Mouse (Mus musculus): ENCODE measurements around the gene Arhgap28. TPM values are rescaled to one million over a fixed set of nuclear protein-coding genes. Genes with fewer than 3 reads are reported as not detected.

The Arhgap28 gene
- total and polyA plus RNA-seq, 2 experiments from 2014 or later = 4.0 to 7.6 TPM

- ATAC-seq (no peak), DNase-seq (ENCODE audit: low spot score) (no peak)
- peak overlapping the region; percentile 57; the same call in 1 of the 2 replicates for H3K27ac ChIP-seq
- TF ChIP-seq CTCF (IDR thresholded peaks at IDR 0.05; ENCODE audit: low read depth) = peak; percentile 25; the same call in 1 of the 2 replicates
- WGBS = 29% methylated on average over 17 of the region's 17 CpGs
- no peaks in the 10 kb centered on the region for H3K36me3 ChIP-seq (ENCODE audit: insufficient read depth, low read length)
- no peaks in the 10 kb centered on the region for H3K9me3 ChIP-seq (ENCODE audit: low read length)
- H3K4me1 ChIP-seq (ENCODE audit: insufficient read depth, low read length) = peaks cover 5% of the 10 kb centered on the region; the same call in 1 of the 2 replicates
- peak overlapping the region; percentile 85 for H3K4me2 ChIP-seq (ENCODE audit: low read depth, low read length)
- H3K4me3 ChIP-seq (ENCODE audit: low read length) = peak overlapping the region; percentile 68
- H3K27me3 ChIP-seq (ENCODE audit: insufficient read depth, low read length) = no peaks in the 10 kb centered on the region
- peak overlapping the region; percentile 56; the same call in 1 of the 2 replicates for H3K9ac ChIP-seq (replicated peaks; ENCODE audit: low read length)
Observed at GRCm38 (mm10) chr17:68002608-68003595, 1.0 kb downstream of the Arhgap28 start.

- H3K9me3 ChIP-seq (ENCODE audit: low read length) = no peaks in the 10 kb centered on the region
Observed at GRCm38 (mm10) chr17:67999801-68000200, 4.1 kb downstream of the Arhgap28 start.

GRCm38 (mm10) chr17:67996769-67997155 lies 7.2 kb downstream of the Arhgap28 start:
- DNase-seq (ENCODE audit: low spot score) = no peak
- ATAC-seq = no peak
- 81% methylated on average over 7 of the region's 7 CpGs for WGBS
- no peaks in the 10 kb centered on the region for H3K9me3 ChIP-seq (ENCODE audit: low read length)
- H3K27ac ChIP-seq = no peak overlapping the region
- no peaks in the 10 kb centered on the region for H3K27me3 ChIP-seq (ENCODE audit: insufficient read depth, low read length)
- TF ChIP-seq CTCF (IDR thresholded peaks at IDR 0.05; ENCODE audit: low read depth) = no peak
- no peaks in the 10 kb centered on the region for H3K4me1 ChIP-seq (ENCODE audit: insufficient read depth, low read length)
- H3K4me2 ChIP-seq (ENCODE audit: low read depth, low read length) = no peak overlapping the region
- no peak overlapping the region for H3K4me3 ChIP-seq (ENCODE audit: low read length)
- no peak overlapping the region for H3K9ac ChIP-seq (replicated peaks; ENCODE audit: low read length)
- no peaks in the 10 kb centered on the region for H3K36me3 ChIP-seq (ENCODE audit: insufficient read depth, low read length)

More at GRCm38 (mm10) chr17:67999801-68000200, 4.1 kb downstream of the Arhgap28 start:
- H3K4me1 ChIP-seq (ENCODE audit: insufficient read depth, low read length) = peaks cover 5% of the 10 kb centered on the region; the same call in 1 of the 2 replicates
- no peak overlapping the region for H3K4me3 ChIP-seq (ENCODE audit: low read length)
- no peak overlapping the region for H3K27ac ChIP-seq
- no peaks in the 10 kb centered on the region for H3K36me3 ChIP-seq (ENCODE audit: insufficient read depth, low read length)
- no peak for TF ChIP-seq CTCF (IDR thresholded peaks at IDR 0.05; ENCODE audit: low read depth)
- no peaks in the 10 kb centered on the region for H3K27me3 ChIP-seq (ENCODE audit: insufficient read depth, low read length)
- DNase-seq (ENCODE audit: low spot score) (no peak), ATAC-seq (no peak)
- 67% methylated on average over 8 of the region's 8 CpGs for WGBS
- H3K4me2 ChIP-seq (ENCODE audit: low read depth, low read length) = no peak overlapping the region
- H3K9ac ChIP-seq (replicated peaks; ENCODE audit: low read length) = no peak overlapping the region

- H3K4me2 ChIP-seq (ENCODE audit: low read depth, low read length) = no peak overlapping the region
- H3K9ac ChIP-seq (replicated peaks; ENCODE audit: low read length) = no peak overlapping the region
- no peaks in the 10 kb centered on the region for H3K4me1 ChIP-seq (ENCODE audit: insufficient read depth, low read length)
- H3K27ac ChIP-seq = no peak overlapping the region
- H3K9me3 ChIP-seq (ENCODE audit: low read length) = no peaks in the 10 kb centered on the region
- no peak for DNase-seq (ENCODE audit: low spot score)
- 25% methylated on average over 14 of the region's 14 CpGs for WGBS
- H3K36me3 ChIP-seq (ENCODE audit: insufficient read depth, low read length) = no peaks in the 10 kb centered on the region
- H3K4me3 ChIP-seq (ENCODE audit: low read length) = no peak overlapping the region
- no peaks in the 10 kb centered on the region for H3K27me3 ChIP-seq (ENCODE audit: insufficient read depth, low read length)
- ATAC-seq = no peak
- TF ChIP-seq CTCF (IDR thresholded peaks at IDR 0.05; ENCODE audit: low read depth) = no peak
Observed at GRCm38 (mm10) chr17:67996097-67996768, 7.7 kb downstream of the Arhgap28 start.

- ATAC-seq = no peak
- 91% methylated on average over 2 of the region's 2 CpGs for WGBS
- no peak overlapping the region for H3K4me2 ChIP-seq (ENCODE audit: low read depth, low read length)
- no peaks in the 10 kb centered on the region for H3K4me1 ChIP-seq (ENCODE audit: insufficient read depth, low read length)
- H3K27me3 ChIP-seq (ENCODE audit: insufficient read depth, low read length) = no peaks in the 10 kb centered on the region
- DNase-seq (ENCODE audit: low spot score) = no peak
- H3K27ac ChIP-seq = no peak overlapping the region
- H3K4me3 ChIP-seq (ENCODE audit: low read length) = no peak overlapping the region
- no peak for TF ChIP-seq CTCF (IDR thresholded peaks at IDR 0.05; ENCODE audit: low read depth)
- no peaks in the 10 kb centered on the region for H3K9me3 ChIP-seq (ENCODE audit: low read length)
- H3K36me3 ChIP-seq (ENCODE audit: insufficient read depth, low read length) = no peaks in the 10 kb centered on the region
- no peak overlapping the region for H3K9ac ChIP-seq (replicated peaks; ENCODE audit: low read length)
Observed at GRCm38 (mm10) chr17:67995277-67995819, 8.6 kb downstream of the Arhgap28 start.

- Histone ChIP-seq H3K9me3 (ENCODE audit: low read length) (no peaks in the 10 kb centered on the region), H3K9ac (replicated peaks; ENCODE audit: low read length) (no peak overlapping the region), H3K4me1 (ENCODE audit: insufficient read depth, low read length) (no peaks in the 10 kb centered on the region), H3K4me2 (ENCODE audit: low read depth, low read length) (no peak overlapping the region), H3K4me3 (ENCODE audit: low read length) (no peak overlapping the region), H3K36me3 (ENCODE audit: insufficient read depth, low read length) (no peaks in the 10 kb centered on the region), H3K27me3 (ENCODE audit: insufficient read depth, low read length) (no peaks in the 10 kb centered on the region), H3K27ac (no peak overlapping the region)
- no peak for ATAC-seq
- no peak for DNase-seq (ENCODE audit: low spot score)
- WGBS = 78% methylated on average over 7 of the region's 7 CpGs
- TF ChIP-seq CTCF (IDR thresholded peaks at IDR 0.05; ENCODE audit: low read depth) = no peak
Observed at GRCm38 (mm10) chr17:67994861-67995260, 9.1 kb downstream of the Arhgap28 start.
